Mouse (Mus musculus) cerebellum, postnatal 4 days (tissue): Measurements from ENCODE around the gene Bag1.

Experiments
- DNase-seq, 2 experiments: peaks; one replicate each; pipeline ENCODE4 v3.0.0; 2022; ENCODE audit warnings: low spot score in 2 of 2, mixed read lengths in 1 of 2

Gene Bag1

DNA sequence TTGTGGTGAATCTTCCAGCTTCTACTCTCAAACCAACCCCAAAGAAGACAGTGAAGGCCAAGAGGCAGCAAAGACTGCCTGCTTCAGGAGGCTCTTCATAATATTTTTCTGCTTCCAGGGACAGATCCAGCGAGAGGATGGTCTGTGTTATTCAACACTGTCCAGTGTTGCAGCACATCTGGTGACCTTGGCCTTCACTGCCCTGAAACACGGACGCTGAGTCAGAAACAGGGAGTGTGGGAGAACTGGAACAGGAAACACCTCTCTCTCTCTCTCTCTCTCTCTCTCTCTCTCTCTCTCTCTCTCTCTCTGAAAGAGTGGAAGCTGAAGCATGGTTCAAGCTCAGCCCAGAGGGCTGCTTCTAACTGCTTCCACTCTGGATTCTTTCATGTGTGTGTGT, 58.8 kb downstream of the Bag1 start:
- DNase-seq: no peak

DNA sequence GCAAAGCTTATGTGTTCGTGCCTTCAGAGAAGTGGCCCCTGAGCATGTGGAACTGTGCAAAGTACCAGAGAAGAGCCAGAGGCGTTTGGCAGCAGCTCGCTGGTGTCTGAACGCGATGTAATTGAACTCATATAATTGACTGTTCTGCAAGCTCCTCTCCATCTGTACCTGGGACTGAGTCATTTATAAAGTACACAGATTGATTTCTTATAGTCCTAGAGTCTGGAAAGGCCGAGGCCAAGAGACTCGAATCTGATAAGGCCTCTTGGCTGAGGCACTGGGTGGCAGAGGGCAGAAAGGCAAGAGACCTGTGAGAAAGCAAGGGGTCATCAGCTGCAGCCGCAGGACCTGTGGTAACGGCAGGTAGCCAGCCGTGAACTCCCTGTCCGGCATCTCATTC, 59.3 kb downstream of the Bag1 start:
- no peak for DNase-seq
